Mouse (Mus musculus) neural tube, embryonic 11.5 days (tissue): ENCODE measurements at regions not wholly inside any gene's neighbourhood (a gene's known extent, or its start where the extent isn't known, plus 50 kb on each side); places are given as distances from the start of the nearest gene placed in this dataset.

Source experiments
- ATAC-seq: fragments of 200-750 bp; cut with Nextera tagmentation; 2 replicates; pipeline ENCODE4 v1.8.0; 2017; ENCODE audit warnings: moderate number of reproducible peaks, mild to moderate bottlenecking, moderate TSS enrichment, moderate library complexity; ENCODE audit not compliant: insufficient read depth, low FRiP score, low TSS enrichment
- DNase-seq: peaks from one replicate; pipeline ENCODE4 v3.0.0-alpha.2; 2015; ENCODE audit warnings: low spot score
- H3K27ac ChIP-seq: fragments of 300-500 bp; sonication (generic); 2 replicates; pipeline ENCODE4 v1.5.1; 2014; ENCODE audit warnings: low read depth, mild to moderate bottlenecking, low read length
- H3K27me3 ChIP-seq: fragments of 300-500 bp; sonication (generic); 2 replicates; pipeline ENCODE4 v1.6.1; 2014; ENCODE audit warnings: mild to moderate bottlenecking, low read length, mixed read lengths; ENCODE audit not compliant: control insufficient read depth, insufficient read depth
- H3K36me3 ChIP-seq: fragments of 300-500 bp; sonication (generic); 2 replicates; pipeline ENCODE4 v1.6.1; 2014; ENCODE audit warnings: mild to moderate bottlenecking, low read length, moderate library complexity, mixed read lengths; ENCODE audit not compliant: control insufficient read depth, insufficient read depth
- H3K4me1 ChIP-seq: fragments of 300-500 bp; sonication (generic); 2 replicates; pipeline ENCODE4 v1.6.1; 2014; ENCODE audit warnings: low read length, mixed read lengths; ENCODE audit not compliant: control insufficient read depth, insufficient read depth
- H3K4me2 ChIP-seq: fragments of 300-500 bp; sonication (generic); 2 replicates; pipeline ENCODE4 v1.6.1; 2014; ENCODE audit warnings: low read depth, mild to moderate bottlenecking, moderate library complexity
- H3K4me3 ChIP-seq: fragments of 300-500 bp; sonication (generic); 2 replicates; pipeline ENCODE4 v1.5.1; 2014; ENCODE audit warnings: low read depth, low read length
- H3K9ac ChIP-seq: fragments of 300-500 bp; sonication (generic); 2 replicates; pipeline ENCODE4 v1.6.1; 2014; ENCODE audit warnings: mild to moderate bottlenecking, low read length
- H3K9me3 ChIP-seq: fragments of 300-500 bp; sonication (generic); 2 replicates; pipeline ENCODE4 v1.6.1; 2016; ENCODE audit warnings: low read length; ENCODE audit not compliant: control insufficient read depth
- WGBS: fragments of 180-500 bp; shearing (Covaris S2); extraction: QIAGEN DNeasy Blood & Tissue Kit; methylation state at CpG from one replicate; pipeline ENCODE4 v1.1.7; 2014; 5-methylcytosine and 5-hydroxymethylcytosine counted together

- WGBS = 75% methylated on average over 14 of the region's 14 CpGs
- Histone ChIP-seq H3K9me3 (no peaks in the 10 kb centered on the region), H3K4me3 (no peak overlapping the region), H3K4me1 (no peaks in the 10 kb centered on the region), H3K27me3 (no peaks in the 10 kb centered on the region), H3K36me3 (no peaks in the 10 kb centered on the region), H3K27ac (no peak overlapping the region), H3K9ac (no peak overlapping the region), H3K4me2 (no peak overlapping the region)
- peak; percentile 72 for ATAC-seq
- DNase-seq = peak; percentile 41
Observed at GRCm38 (mm10) chr1:183504103-183504841, 86.3 kb downstream of the Hhipl2 start.

GRCm38 (mm10) chr1:183507893-183508292 lies 89.9 kb downstream of the Hhipl2 start:
- H3K4me3 ChIP-seq = no peak overlapping the region
- H3K36me3 ChIP-seq = no peaks in the 10 kb centered on the region
- no peaks in the 10 kb centered on the region for H3K9me3 ChIP-seq
- H3K4me1 ChIP-seq = no peaks in the 10 kb centered on the region
- no peak overlapping the region for H3K9ac ChIP-seq
- ATAC-seq (no peak), DNase-seq (no peak)
- no peak overlapping the region for H3K4me2 ChIP-seq
- no peak overlapping the region for H3K27ac ChIP-seq
- whole genome bisulfite sequencing = 95% methylated on average over 2 of the region's 2 CpGs
- H3K27me3 ChIP-seq = no peaks in the 10 kb centered on the region

GRCm38 (mm10) chr1:183510759-183511158 lies 92.7 kb downstream of the Hhipl2 start:
- ATAC-seq (no peak), DNase-seq (no peak)
- no peak overlapping the region for H3K27ac ChIP-seq
- H3K4me1 ChIP-seq = no peaks in the 10 kb centered on the region
- H3K9me3 ChIP-seq = no peaks in the 10 kb centered on the region
- no peak overlapping the region for H3K4me2 ChIP-seq
- no peak overlapping the region for H3K9ac ChIP-seq
- no peaks in the 10 kb centered on the region for H3K27me3 ChIP-seq
- WGBS = 93% methylated on average over 10 of the region's 10 CpGs
- no peak overlapping the region for H3K4me3 ChIP-seq
- no peaks in the 10 kb centered on the region for H3K36me3 ChIP-seq

GRCm38 (mm10) chr1:183513876-183514275 lies 95.9 kb downstream of the Hhipl2 start:
- Histone ChIP-seq H3K36me3 (no peaks in the 10 kb centered on the region), H3K4me1 (no peaks in the 10 kb centered on the region), H3K9me3 (no peaks in the 10 kb centered on the region), H3K27ac (no peak overlapping the region), H3K4me2 (no peak overlapping the region), H3K4me3 (no peak overlapping the region), H3K9ac (no peak overlapping the region), H3K27me3 (no peaks in the 10 kb centered on the region)
- ATAC-seq (no peak), DNase-seq (no peak)
- WGBS = 77% methylated on average over 3 of the region's 3 CpGs

- no peak for ATAC-seq
- no peaks in the 10 kb centered on the region for H3K36me3 ChIP-seq
Observed at GRCm38 (mm10) chr1:183514281-183514983, 96.4 kb downstream of the Hhipl2 start.

GRCm38 (mm10) chr1:183514984-183515287 lies 96.9 kb downstream of the Hhipl2 start:
- no peaks in the 10 kb centered on the region for H3K9me3 ChIP-seq
- H3K4me1 ChIP-seq = no peaks in the 10 kb centered on the region
- no peak overlapping the region for H3K4me3 ChIP-seq
- DNase-seq = no peak
- H3K4me2 ChIP-seq = no peak overlapping the region
- H3K27me3 ChIP-seq = no peaks in the 10 kb centered on the region
- no peak for ATAC-seq
- H3K36me3 ChIP-seq = no peaks in the 10 kb centered on the region
- 73% methylated on average over 2 of the region's 2 CpGs for WGBS
- H3K9ac ChIP-seq = no peak overlapping the region
- no peak overlapping the region for H3K27ac ChIP-seq

More at GRCm38 (mm10) chr1:183514281-183514983, 96.4 kb downstream of the Hhipl2 start:
- no peak overlapping the region for H3K27ac ChIP-seq
- 68% methylated on average over 15 of the region's 15 CpGs for WGBS
- no peak overlapping the region for H3K9ac ChIP-seq
- no peaks in the 10 kb centered on the region for H3K27me3 ChIP-seq
- H3K4me3 ChIP-seq = no peak overlapping the region
- H3K9me3 ChIP-seq = no peaks in the 10 kb centered on the region
- H3K4me2 ChIP-seq = no peak overlapping the region
- no peak for DNase-seq
- no peaks in the 10 kb centered on the region for H3K4me1 ChIP-seq

- Histone ChIP-seq H3K4me2 (no peak overlapping the region), H3K9me3 (no peaks in the 10 kb centered on the region), H3K27me3 (no peaks in the 10 kb centered on the region), H3K4me1 (peaks cover under 1% of the 10 kb centered on the region; the same call in 1 of the 2 replicates), H3K27ac (no peak overlapping the region), H3K4me3 (no peak overlapping the region), H3K36me3 (no peaks in the 10 kb centered on the region), H3K9ac (no peak overlapping the region)
- WGBS = 74% methylated on average over 4 of the region's 4 CpGs
- ATAC-seq (no peak), DNase-seq (no peak)
Observed at GRCm38 (mm10) chr1:183516167-183516566, 98.2 kb downstream of the Hhipl2 start.

- Histone ChIP-seq H3K27ac (no peak overlapping the region), H3K4me1 (peaks cover 3% of the 10 kb centered on the region; the same call in 1 of the 2 replicates), H3K9me3 (no peaks in the 10 kb centered on the region), H3K4me2 (no peak overlapping the region), H3K36me3 (no peaks in the 10 kb centered on the region), H3K4me3 (no peak overlapping the region), H3K27me3 (no peaks in the 10 kb centered on the region), H3K9ac (no peak overlapping the region)
- 0 out of 2 replicates have a peak, but pooled peaks have one; percentile 36 for ATAC-seq
- WGBS = 66% methylated on average over 4 of the region's 4 CpGs
- DNase-seq = no peak
Observed at GRCm38 (mm10) chr1:183517236-183517635, 99.2 kb downstream of the Hhipl2 start.

- peak; percentile 84 for ATAC-seq
- no peak overlapping the region for H3K27ac ChIP-seq
- 53% methylated on average over 7 of the region's 7 CpGs for WGBS
Observed at GRCm38 (mm10) chr1:183521569-183521968, 103.6 kb downstream of the Hhipl2 start.

More at GRCm38 (mm10) chr1:183521569-183521968, 103.6 kb downstream of the Hhipl2 start:
- Histone ChIP-seq H3K4me1 (peaks cover 3% of the 10 kb centered on the region; the same call in 1 of the 2 replicates), H3K27me3 (no peaks in the 10 kb centered on the region), H3K4me2 (no peak overlapping the region), H3K9me3 (no peaks in the 10 kb centered on the region), H3K36me3 (no peaks in the 10 kb centered on the region), H3K9ac (no peak overlapping the region), H3K4me3 (no peak overlapping the region)
- DNase-seq = peak; percentile 42
